Mouse (Mus musculus): ENCODE measurements around the gene Unc93a. TPM values are rescaled to one million over a fixed set of nuclear protein-coding genes. Genes with fewer than 3 reads are reported as not detected.
A peak's percentile ranks its signal among the peaks of the same experiment; 100 is the strongest.
"Not testable (repeated sequence)": the region's sequence is repeated elsewhere in the genome, so short reads cannot be mapped to it uniquely, and the experiment has no call there.

Unc93a gene
- polyA plus RNA-seq, 1 experiment from 2014 or later: 2.3 TPM

GRCm38 (mm10) chr17:13124241-13124640, 7.4 kb downstream of the Unc93a start:
- ATAC-seq; in situ Hi-C loops (cut with MboI; ENCODE audit: low pct_unique_long_range_greater_than_20kb); DNase-seq (ENCODE audit: low read depth, low spot score); H3K27me3 ChIP-seq; CTCF ChIA-PET; POLR2A ChIA-PET: not testable (repeated sequence)
- peak; percentile 59 for TF ChIP-seq CTCF (IDR thresholded peaks at IDR 0.05)

GRCm38 (mm10) chr17:13123308-13124038, 8.1 kb downstream of the Unc93a start:
- DNase-seq (ENCODE audit: low read depth, low spot score); in situ Hi-C loops (cut with MboI; ENCODE audit: low pct_unique_long_range_greater_than_20kb); ATAC-seq: not testable (repeated sequence)

GRCm38 (mm10) chr17:13112504-13113291, 18.9 kb downstream of the Unc93a start:
- H3K27me3 ChIP-seq; POLR2A ChIA-PET; in situ Hi-C loops (cut with MboI; ENCODE audit: low pct_unique_long_range_greater_than_20kb); DNase-seq (ENCODE audit: low read depth, low spot score); CTCF ChIA-PET; ATAC-seq: not testable (repeated sequence)

More at GRCm38 (mm10) chr17:13123308-13124038, 8.1 kb downstream of the Unc93a start:
- H3K27me3 ChIP-seq, POLR2A ChIA-PET, CTCF ChIA-PET: not testable (repeated sequence)

GRCm38 (mm10) chr17:13106563-13106962, 25.0 kb downstream of the Unc93a start:
- ATAC-seq; H3K27me3 ChIP-seq; in situ Hi-C loops (cut with MboI; ENCODE audit: low pct_unique_long_range_greater_than_20kb); CTCF ChIA-PET; POLR2A ChIA-PET; DNase-seq (ENCODE audit: low read depth, low spot score): not testable (repeated sequence)

GRCm38 (mm10) chr17:13092960-13093359, 38.6 kb downstream of the Unc93a start:
- H3K27me3 ChIP-seq; DNase-seq (ENCODE audit: low read depth, low spot score); in situ Hi-C loops (cut with MboI; ENCODE audit: low pct_unique_long_range_greater_than_20kb); POLR2A ChIA-PET; CTCF ChIA-PET; ATAC-seq: not testable (repeated sequence)

GRCm38 (mm10) chr17:13092100-13092764, 39.4 kb downstream of the Unc93a start:
- DNase-seq (ENCODE audit: low read depth, low spot score); in situ Hi-C loops (cut with MboI; ENCODE audit: low pct_unique_long_range_greater_than_20kb); POLR2A ChIA-PET; H3K27me3 ChIP-seq; ATAC-seq; CTCF ChIA-PET: not testable (repeated sequence)

- ATAC-seq; in situ Hi-C loops (cut with MboI; ENCODE audit: low pct_unique_long_range_greater_than_20kb); CTCF ChIA-PET; H3K27me3 ChIP-seq; POLR2A ChIA-PET; DNase-seq (ENCODE audit: low read depth, low spot score): not testable (repeated sequence)
Observed at GRCm38 (mm10) chr17:13091510-13091909, 40.1 kb downstream of the Unc93a start.

- H3K27me3 ChIP-seq; POLR2A ChIA-PET; in situ Hi-C loops (cut with MboI; ENCODE audit: low pct_unique_long_range_greater_than_20kb); DNase-seq (ENCODE audit: low read depth, low spot score); ATAC-seq; CTCF ChIA-PET: not testable (repeated sequence)
Observed at GRCm38 (mm10) chr17:13069227-13069626, 62.4 kb downstream of the Unc93a start.

- in situ Hi-C loops (cut with MboI; ENCODE audit: low pct_unique_long_range_greater_than_20kb); H3K27me3 ChIP-seq; POLR2A ChIA-PET; CTCF ChIA-PET; DNase-seq (ENCODE audit: low read depth, low spot score); ATAC-seq: not testable (repeated sequence)
Observed at GRCm38 (mm10) chr17:13067864-13068385, 63.7 kb downstream of the Unc93a start.

- in situ Hi-C loops (cut with MboI; ENCODE audit: low pct_unique_long_range_greater_than_20kb): not testable (repeated sequence)
Observed at GRCm38 (mm10) chr17:13062882-13063281, 68.7 kb downstream of the Unc93a start.

GRCm38 (mm10) chr17:13060804-13061203, 70.8 kb downstream of the Unc93a start, which contains the start of gene Tcp10b:
TSS of gene Tcp10b (plus strand) at chr17:13061104.
- H3K27me3 ChIP-seq; ATAC-seq; POLR2A ChIA-PET; CTCF ChIA-PET; DNase-seq (ENCODE audit: low read depth, low spot score); in situ Hi-C loops (cut with MboI; ENCODE audit: low pct_unique_long_range_greater_than_20kb): not testable (repeated sequence)

More at GRCm38 (mm10) chr17:13062882-13063281, 68.7 kb downstream of the Unc93a start:
- DNase-seq (ENCODE audit: low read depth, low spot score); ATAC-seq; POLR2A ChIA-PET; H3K27me3 ChIP-seq; CTCF ChIA-PET: not testable (repeated sequence)

Other genes with a start within 250 kb of the Unc93a start
- gene Pnldc1, start 221.6 kb downstream of the Unc93a start, polyA plus RNA-seq (2021): 6.9 TPM
- gene Tcp1, start 216.1 kb downstream of the Unc93a start, polyA plus RNA-seq (2021): 297 TPM
- gene Mrpl18, start 215.5 kb downstream of the Unc93a start, polyA plus RNA-seq (2021): 86.8 TPM
- gene Acat3, start 191.2 kb downstream of the Unc93a start, polyA plus RNA-seq (2021): 4.4 TPM
- 40.8 TPM for gene Acat2, start 171.1 kb downstream of the Unc93a start, polyA plus RNA-seq (2021)
- 80.5 TPM for gene Wtap, start 137.6 kb downstream of the Unc93a start, polyA plus RNA-seq (2021)
- gene Sod2, start 125.0 kb downstream of the Unc93a start, polyA plus RNA-seq (2021): 164 TPM
- gene Gpr31b, start 79.5 kb downstream of the Unc93a start, polyA plus RNA-seq (2021): not detected
- gene Tcp10b, start 70.7 kb downstream of the Unc93a start, polyA plus RNA-seq (2021): 0.21 TPM
- not detected for gene Smok2a, start 89.4 kb upstream of the Unc93a start, polyA plus RNA-seq (2021)
- not detected for gene Smok2b, start 98.4 kb upstream of the Unc93a start, polyA plus RNA-seq (2021)
- 0.08 TPM for gene Tcp10c, start 222.8 kb upstream of the Unc93a start, polyA plus RNA-seq (2021)

Data from Patski (cell line).